Mouse (Mus musculus) intestine, postnatal 0 days (tissue): Measurements from ENCODE around the gene Rora. TPM values are rescaled to one million over a fixed set of nuclear protein-coding genes. Genes with fewer than 3 reads are reported as not detected.

Source experiments
- ATAC-seq: fragments of 200-750 bp; cut with Nextera tagmentation; 2 replicates; pipeline ENCODE4 v1.8.0; 2017; ENCODE audit warnings: mild to moderate bottlenecking, moderate TSS enrichment, moderate library complexity
- H3K27ac ChIP-seq: fragments of 300-500 bp; sonication (generic); 2 replicates; pipeline ENCODE4 v1.5.1; 2014; ENCODE audit warnings: mild to moderate bottlenecking, low read depth, low read length, moderate library complexity
- H3K27me3 ChIP-seq: fragments of 300-500 bp; sonication (generic); replicated peaks from 2 replicates; pipeline ENCODE4 v1.6.1; 2014; ENCODE audit warnings: low read length, mixed read lengths; ENCODE audit not compliant: control insufficient read depth, insufficient read depth
- H3K36me3 ChIP-seq: fragments of 300-500 bp; sonication (generic); 2 replicates; pipeline ENCODE4 v1.6.1; 2014; ENCODE audit warnings: mild to moderate bottlenecking, moderate library complexity; ENCODE audit not compliant: control insufficient read depth, insufficient read depth
- H3K4me1 ChIP-seq: fragments of 300-500 bp; sonication (generic); replicated peaks from 2 replicates; pipeline ENCODE4 v1.6.1; 2014; ENCODE audit warnings: antibody characterized with exemption, low read length, mixed read lengths; ENCODE audit not compliant: control insufficient read depth, insufficient read depth
- H3K4me2 ChIP-seq: fragments of 300-500 bp; sonication (generic); replicated peaks from 2 replicates; pipeline ENCODE4 v1.6.1; 2014; ENCODE audit warnings: low read depth, mild to moderate bottlenecking, moderate library complexity
- H3K4me3 ChIP-seq: fragments of 300-500 bp; sonication (generic); 2 replicates; pipeline ENCODE4 v1.5.1; 2014; ENCODE audit warnings: low read depth, low read length
- H3K9ac ChIP-seq: fragments of 300-500 bp; sonication (generic); 2 replicates; pipeline ENCODE4 v1.6.1; 2014; ENCODE audit warnings: mild to moderate bottlenecking, low read depth, low read length
- H3K9me3 ChIP-seq: fragments of 300-500 bp; sonication (generic); 2 replicates; pipeline ENCODE4 v1.6.1; 2016; ENCODE audit warnings: mixed run types; ENCODE audit not compliant: control insufficient read depth
- CTCF ChIP-seq: sonication (generic); IDR thresholded peaks from 2 replicates; pipeline ENCODE4 v1.5.1; 2016; ENCODE audit warnings: low read depth, mild to moderate bottlenecking, control low read depth, antibody characterized with exemption, moderate library complexity
- WGBS: fragments of 180-500 bp; shearing (Covaris S2); extraction: QIAGEN DNeasy Blood & Tissue Kit; methylation state at CpG from one replicate; pipeline ENCODE4 v1.1.7; 2014; 5-methylcytosine and 5-hydroxymethylcytosine counted together
- polyA plus RNA-seq: library from polyadenylated mRNA; unstranded; fragments of >200 nt; fragmentation: Nextera tagmentation; extraction: Ambion mirVana; gene quantifications from 2 replicates; pipeline ENCODE4 v1.2.1, GENCODE M21; 2015

Gene Rora
- polyA plus RNA-seq, 1 experiment from 2014 or later: 4.7 TPM

- WGBS: 83% methylated on average over 8 of the region's 8 CpGs
- H3K9ac ChIP-seq: no peak overlapping the region
- no peak overlapping the region for H3K4me3 ChIP-seq
- TF ChIP-seq CTCF: no peak
- no peaks in the 10 kb centered on the region for H3K27me3 ChIP-seq
- no peak overlapping the region for H3K27ac ChIP-seq
- no peak overlapping the region for H3K4me2 ChIP-seq
- no peaks in the 10 kb centered on the region for H3K36me3 ChIP-seq
- ATAC-seq: no peak
- H3K9me3 ChIP-seq: no peaks in the 10 kb centered on the region
- H3K4me1 ChIP-seq: no peaks in the 10 kb centered on the region
Measured at GRCm38 (mm10) chr9:68883687-68884086, 230.1 kb downstream of the Rora start.

- no peaks in the 10 kb centered on the region for H3K27me3 ChIP-seq
- no peak overlapping the region for H3K9ac ChIP-seq
- no peaks in the 10 kb centered on the region for H3K36me3 ChIP-seq
- TF ChIP-seq CTCF: no peak
- H3K27ac ChIP-seq: no peak overlapping the region
- no peaks in the 10 kb centered on the region for H3K4me1 ChIP-seq
- WGBS: 66% methylated on average over 9 of the region's 9 CpGs
- H3K4me2 ChIP-seq: no peak overlapping the region
- ATAC-seq: no peak
- H3K9me3 ChIP-seq: no peaks in the 10 kb centered on the region
- no peak overlapping the region for H3K4me3 ChIP-seq
Measured at GRCm38 (mm10) chr9:68884451-68885035, 231.0 kb downstream of the Rora start.

DNA sequence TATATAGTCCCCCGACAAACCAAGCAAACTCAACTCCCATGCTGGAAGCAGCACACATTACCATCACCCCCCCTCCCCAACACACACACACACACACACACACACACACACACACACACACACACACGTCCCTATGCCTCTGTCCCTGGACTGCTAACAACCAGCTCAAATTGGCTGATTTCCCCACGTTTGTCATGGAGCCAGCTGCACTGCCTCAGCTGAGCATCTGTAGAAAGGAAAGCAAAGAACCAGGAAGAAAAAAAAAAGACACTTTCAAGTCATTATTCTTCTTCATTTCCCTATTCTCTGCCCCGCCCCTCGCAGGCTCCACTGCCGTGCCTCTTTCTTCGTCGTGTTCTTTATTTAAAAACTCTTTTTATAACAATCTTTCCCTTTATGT is 235.1 kb downstream of the Rora start:
- no peak overlapping the region for H3K4me2 ChIP-seq
- no peak overlapping the region for H3K4me3 ChIP-seq
- no peaks in the 10 kb centered on the region for H3K36me3 ChIP-seq
- H3K27ac ChIP-seq: no peak overlapping the region
- H3K9ac ChIP-seq: no peak overlapping the region
- H3K9me3 ChIP-seq: no peaks in the 10 kb centered on the region
- no peaks in the 10 kb centered on the region for H3K27me3 ChIP-seq
- TF ChIP-seq CTCF: no peak
- WGBS: 40% methylated on average over 8 of the region's 8 CpGs
- no peaks in the 10 kb centered on the region for H3K4me1 ChIP-seq
- ATAC-seq: no peak

DNA sequence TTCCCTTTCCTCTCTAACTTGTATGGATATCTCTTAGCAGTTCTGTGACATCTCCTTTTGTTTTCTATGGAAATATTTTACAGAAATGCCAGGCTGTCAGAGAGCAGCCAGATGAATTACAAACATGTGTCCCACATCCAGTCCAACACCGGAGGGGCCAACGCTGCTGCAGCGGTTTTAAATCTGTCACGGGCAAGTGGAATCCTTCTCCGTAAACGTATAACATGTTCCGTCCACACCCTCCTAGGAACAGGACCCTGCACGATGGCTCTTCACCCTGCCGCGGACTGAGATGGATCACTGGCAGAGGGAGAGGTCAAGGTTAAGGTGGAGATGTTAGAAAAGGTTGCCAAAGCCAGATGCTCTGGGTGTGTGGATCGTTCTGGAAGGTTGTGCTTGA is 237.8 kb downstream of the Rora start:
- Histone ChIP-seq H3K9ac (no peak overlapping the region), H3K27ac (no peak overlapping the region), H3K27me3 (no peaks in the 10 kb centered on the region), H3K4me1 (no peaks in the 10 kb centered on the region), H3K4me3 (no peak overlapping the region), H3K4me2 (no peak overlapping the region), H3K9me3 (no peaks in the 10 kb centered on the region), H3K36me3 (no peaks in the 10 kb centered on the region)
- TF ChIP-seq CTCF: no peak
- WGBS: 70% methylated on average over 11 of the region's 11 CpGs
- no peak for ATAC-seq

GRCm38 (mm10) chr9:68892356-68892755 is 238.8 kb downstream of the Rora start:
- Histone ChIP-seq H3K27me3 (no peaks in the 10 kb centered on the region), H3K36me3 (no peaks in the 10 kb centered on the region), H3K4me3 (no peak overlapping the region), H3K9ac (no peak overlapping the region), H3K4me2 (no peak overlapping the region), H3K9me3 (no peaks in the 10 kb centered on the region), H3K4me1 (no peaks in the 10 kb centered on the region), H3K27ac (no peak overlapping the region)
- ATAC-seq: no peak
- 93% methylated on average over 4 of the region's 4 CpGs for WGBS
- TF ChIP-seq CTCF: no peak

DNA sequence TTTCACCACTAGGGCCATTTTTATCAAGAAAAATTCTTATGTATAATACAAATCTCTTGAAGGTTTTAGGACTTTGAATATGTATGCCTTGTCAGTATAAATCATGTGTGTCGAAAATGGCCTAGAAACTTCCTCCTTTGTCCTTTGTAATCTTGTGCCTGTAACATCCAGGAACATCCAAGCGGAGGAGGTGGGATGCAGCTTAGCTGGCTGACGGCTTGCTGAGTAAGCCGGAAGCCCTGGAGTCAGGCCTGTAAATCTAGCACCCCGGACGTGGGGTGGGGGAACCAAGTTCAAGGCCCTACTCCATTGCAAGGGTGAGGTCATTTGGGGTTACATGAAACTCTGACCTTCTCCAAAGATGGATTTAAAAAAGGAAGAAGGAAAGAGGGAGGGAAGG is 239.3 kb downstream of the Rora start:
- no peak for ATAC-seq
- no peak overlapping the region for H3K4me3 ChIP-seq
- no peak overlapping the region for H3K9ac ChIP-seq
- H3K4me1 ChIP-seq: no peaks in the 10 kb centered on the region
- H3K36me3 ChIP-seq: no peaks in the 10 kb centered on the region
- H3K4me2 ChIP-seq: no peak overlapping the region
- H3K9me3 ChIP-seq: no peaks in the 10 kb centered on the region
- no peak overlapping the region for H3K27ac ChIP-seq
- TF ChIP-seq CTCF: no peak
- H3K27me3 ChIP-seq: no peaks in the 10 kb centered on the region
- 84% methylated on average over 6 of the region's 6 CpGs for WGBS

DNA sequence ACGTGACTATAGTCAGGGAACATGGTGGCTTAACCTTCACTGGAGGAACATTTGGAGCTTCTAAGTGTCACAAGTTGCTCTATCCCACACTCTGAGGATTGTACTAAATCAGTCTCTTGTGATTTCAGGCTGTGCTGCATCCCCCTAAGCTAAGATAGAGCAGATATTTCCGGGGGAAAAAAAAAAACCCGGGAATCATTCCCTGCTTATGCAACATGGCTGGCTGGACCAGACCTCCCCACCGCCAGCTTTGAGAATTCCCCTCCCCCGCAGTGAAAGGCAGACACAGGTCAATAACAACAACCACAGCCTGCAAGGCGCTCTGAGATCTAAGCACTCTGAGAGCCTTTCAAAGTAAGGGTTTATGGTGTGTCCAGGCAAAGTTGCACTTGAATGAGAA is 244.7 kb downstream of the Rora start:
- ATAC-seq: no peak

More for the DNA sequence above, 244.7 kb downstream of the Rora start:
- no peak overlapping the region for H3K27ac ChIP-seq
- no peaks in the 10 kb centered on the region for H3K27me3 ChIP-seq
- no peaks in the 10 kb centered on the region for H3K4me1 ChIP-seq
- H3K36me3 ChIP-seq: no peaks in the 10 kb centered on the region
- no peaks in the 10 kb centered on the region for H3K9me3 ChIP-seq
- no peak overlapping the region for H3K4me3 ChIP-seq
- TF ChIP-seq CTCF: no peak
- WGBS: 83% methylated on average over 6 of the region's 6 CpGs
- H3K4me2 ChIP-seq: no peak overlapping the region
- no peak overlapping the region for H3K9ac ChIP-seq
